Mouse (Mus musculus): ENCODE data around the gene Creb3l2.

Gene Creb3l2

GRCm38 (mm10) chr6:37326603-37326955, 115.4 kb downstream of the Creb3l2 start:
- in situ Hi-C loops (cut with MboI) = no loop called here

GRCm38 (mm10) chr6:37325906-37326602, 115.9 kb downstream of the Creb3l2 start:
- in situ Hi-C loops (cut with MboI) = no loop called here

DNA sequence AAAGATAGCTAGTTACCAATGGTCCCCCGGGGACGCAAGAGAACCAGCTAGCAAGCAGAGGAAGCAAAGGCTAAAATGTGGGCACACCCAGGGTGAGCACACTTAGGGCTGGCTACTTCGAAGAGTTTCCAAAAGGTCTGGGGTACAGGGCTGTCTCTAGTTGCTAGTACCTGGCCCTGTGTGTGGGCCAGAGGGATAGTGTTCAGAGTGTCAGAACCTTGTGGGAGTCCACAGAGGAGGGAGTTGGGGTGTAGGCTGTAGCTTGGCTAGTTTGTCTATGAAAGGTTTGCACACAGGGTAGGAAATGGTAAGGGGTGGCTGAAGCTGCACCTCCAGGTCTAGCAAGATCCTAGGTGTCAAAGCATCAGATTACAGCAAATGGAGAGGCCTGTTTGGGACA, 116.9 kb downstream of the Creb3l2 start:
- in situ Hi-C loops (cut with MboI) = no loop called here

DNA sequence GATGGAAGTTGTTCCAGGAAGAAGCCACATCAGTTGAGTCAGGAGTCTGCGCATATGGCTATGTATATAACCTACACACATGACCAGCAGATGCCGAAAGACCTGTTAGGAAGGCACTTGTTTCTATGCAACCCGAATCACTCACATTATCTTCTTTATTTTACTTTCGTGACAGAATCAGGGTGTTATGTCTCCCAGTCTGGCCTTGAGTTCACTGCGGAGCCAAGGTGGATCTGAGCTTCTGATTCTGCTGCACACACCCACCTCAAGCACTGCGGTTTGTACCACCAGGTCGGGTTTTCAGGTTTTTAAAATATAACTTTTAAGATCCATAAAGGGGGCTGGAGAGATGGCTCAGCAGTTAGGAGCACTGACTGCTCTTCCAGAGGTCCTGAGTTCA, 119.3 kb downstream of the Creb3l2 start:
- in situ Hi-C loops (cut with MboI) = no loop called here

- in situ Hi-C loops (cut with MboI) = no loop called here
These were observed 119.9 kb downstream of the Creb3l2 start for GRCm38 (mm10) chr6:37322088-37322487.

GRCm38 (mm10) chr6:37317904-37318303, 124.0 kb downstream of the Creb3l2 start:
- in situ Hi-C loops (cut with MboI) = no loop called here

- in situ Hi-C loops (cut with MboI) = no loop called here
These were observed 126.5 kb downstream of the Creb3l2 start for GRCm38 (mm10) chr6:37315440-37315839.

DNA sequence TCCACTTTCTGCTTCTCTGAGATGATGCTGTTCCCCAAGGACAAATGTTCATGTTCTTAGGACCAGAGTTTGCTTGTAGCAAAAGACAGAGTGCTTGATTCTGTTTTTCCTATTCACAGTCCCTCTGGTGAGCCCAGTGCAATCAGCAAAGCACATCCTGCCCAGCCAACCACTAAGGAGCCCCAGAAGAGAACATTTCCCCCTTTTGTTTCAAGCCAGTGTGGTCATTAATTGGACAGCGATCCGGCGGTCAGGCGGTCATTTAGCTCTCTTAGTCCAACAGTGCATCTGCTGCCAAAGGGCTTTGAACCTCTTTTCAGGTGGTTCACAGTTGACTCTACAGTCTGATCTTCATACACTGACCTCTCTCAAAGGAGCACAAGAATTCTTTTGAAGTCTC, 131.3 kb downstream of the Creb3l2 start:
- in situ Hi-C loops (cut with MboI) = no loop called here

- in situ Hi-C loops (cut with MboI) = no loop called here
These were observed 135.3 kb downstream of the Creb3l2 start for GRCm38 (mm10) chr6:37306616-37307015.

- in situ Hi-C loops (cut with MboI) = no loop called here
These were observed 141.5 kb downstream of the Creb3l2 start for GRCm38 (mm10) chr6:37300492-37300891.

DNA sequence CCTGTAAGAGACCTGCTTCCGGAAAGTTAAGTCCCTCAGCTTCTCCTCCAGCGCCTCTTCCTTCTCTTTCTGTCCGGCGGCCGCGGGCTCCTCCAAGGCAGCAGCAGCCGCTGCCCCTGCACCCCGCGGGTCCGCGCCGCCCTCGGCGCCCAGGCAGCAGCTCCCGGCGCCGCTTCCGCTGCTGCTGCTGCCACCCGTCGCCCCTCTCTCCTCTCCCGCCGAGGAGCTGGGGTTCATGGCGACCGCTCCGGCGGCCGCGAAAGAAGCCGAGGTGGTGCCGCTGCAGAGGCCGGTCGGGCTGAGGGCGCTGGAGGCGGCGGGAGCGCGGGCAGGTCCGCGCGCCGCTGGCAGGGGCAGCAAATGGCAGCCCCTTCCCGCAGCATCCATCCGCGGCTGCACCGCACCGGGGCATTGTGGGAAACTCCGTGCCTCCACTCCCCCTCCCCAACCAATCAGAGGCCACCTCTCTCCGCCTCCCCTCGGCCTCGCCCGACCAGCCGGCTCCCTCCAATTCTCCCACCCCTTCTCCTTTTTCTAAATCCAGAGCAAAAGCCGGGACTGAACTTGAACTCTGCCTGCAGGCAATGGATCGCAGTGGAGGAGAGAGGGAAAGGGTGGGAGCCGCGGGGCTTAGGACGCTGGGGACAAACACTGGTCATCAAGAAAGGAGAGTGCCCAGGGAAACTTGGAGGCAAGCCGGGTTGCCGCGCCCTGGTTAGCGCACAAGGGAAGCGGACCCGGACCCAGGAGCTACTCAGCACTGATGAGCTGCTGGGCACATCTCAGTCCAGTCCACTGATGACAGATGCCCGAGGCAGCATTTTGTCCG, 142.2 kb downstream of the Creb3l2 start, which contains the start of gene Dgki:
TSS of gene Dgki (minus strand) at position 623 of the 829 bp plus-strand sequence.
- in situ Hi-C loops (cut with MboI) = no loop called here

DNA sequence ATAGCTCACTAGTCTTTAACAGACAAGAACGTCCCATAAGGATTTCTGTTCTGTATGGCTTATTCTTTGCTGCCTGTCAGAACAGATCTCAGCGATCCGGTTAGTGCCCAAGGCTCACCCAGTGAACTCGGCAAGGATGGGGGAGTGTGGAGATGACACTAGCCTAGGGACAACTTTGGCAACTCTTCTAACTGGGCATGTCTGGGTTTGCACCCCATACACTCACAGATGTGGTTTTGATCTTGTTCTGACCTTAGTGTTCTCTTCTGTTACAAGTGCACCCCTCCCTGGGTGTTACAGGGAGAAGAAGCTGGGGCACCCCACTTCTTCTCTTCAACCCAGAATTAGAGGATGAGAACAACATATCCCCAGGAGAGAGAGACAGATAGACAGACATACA, 143.0 kb downstream of the Creb3l2 start:
- in situ Hi-C loops (cut with MboI) = no loop called here

- in situ Hi-C loops (cut with MboI) = no loop called here
These were observed 144.0 kb downstream of the Creb3l2 start for GRCm38 (mm10) chr6:37297744-37298482.

- in situ Hi-C loops (cut with MboI) = no loop called here
These were observed 149.9 kb downstream of the Creb3l2 start for GRCm38 (mm10) chr6:37292068-37292467.

DNA sequence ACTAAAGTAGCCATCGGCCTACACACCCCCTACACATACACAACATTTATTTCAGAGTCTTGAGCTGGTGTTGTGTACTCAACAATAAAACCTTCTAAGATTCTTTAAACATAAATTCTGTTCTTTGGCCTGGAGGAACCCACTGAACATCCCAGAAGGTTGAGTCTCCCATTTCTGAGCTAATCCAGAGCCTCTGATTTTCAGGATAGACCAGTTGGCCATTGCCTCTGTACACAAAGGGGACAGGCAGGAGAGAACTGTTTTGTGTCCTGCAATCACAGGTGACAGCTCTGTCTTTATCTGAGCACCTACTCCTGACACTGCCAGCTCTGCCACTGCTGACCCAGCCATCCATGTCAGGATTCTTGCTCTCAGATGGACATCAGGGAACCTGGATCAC, 150.8 kb downstream of the Creb3l2 start:
- in situ Hi-C loops (cut with MboI) = no loop called here

DNA sequence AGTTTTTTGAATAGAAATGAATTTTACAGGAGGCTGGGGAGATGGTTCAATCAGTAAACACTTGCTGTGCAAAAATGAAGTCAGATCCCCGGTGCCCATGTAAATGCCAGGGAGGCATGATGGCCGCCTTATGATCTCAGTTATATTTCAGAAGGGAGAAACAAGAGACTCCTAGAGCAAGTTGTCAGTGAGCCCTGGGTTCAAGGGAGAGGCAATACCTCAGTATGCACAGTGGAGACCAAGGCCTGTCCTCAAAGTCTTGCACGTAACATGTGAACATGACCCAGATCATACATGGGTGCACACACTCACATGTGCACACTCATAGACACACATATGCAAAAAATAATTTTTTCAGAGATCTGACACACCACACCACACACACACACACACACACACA, 151.3 kb downstream of the Creb3l2 start:
- in situ Hi-C loops (cut with MboI) = no loop called here

GRCm38 (mm10) chr6:37286134-37286533, 155.8 kb downstream of the Creb3l2 start:
- in situ Hi-C loops (cut with MboI) = no loop called here

DNA sequence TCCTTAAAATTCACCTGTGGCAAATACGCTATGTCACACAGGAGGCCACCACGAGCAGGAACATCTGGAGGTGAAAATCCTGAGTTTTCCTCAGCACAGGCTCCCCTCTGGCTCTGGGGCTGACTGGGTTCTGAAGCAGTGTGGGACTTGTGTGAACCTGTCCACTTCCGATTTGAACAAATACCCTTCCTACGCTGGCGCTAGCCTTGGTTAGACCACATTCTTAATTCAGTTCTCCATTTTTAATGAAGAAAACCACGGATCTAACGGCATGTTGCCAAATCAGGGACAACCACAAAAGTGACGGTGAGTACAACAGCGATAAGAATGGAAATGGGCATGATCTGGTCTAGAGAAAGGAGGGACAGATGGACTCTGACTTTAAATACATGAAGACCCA, 157.1 kb downstream of the Creb3l2 start:
- in situ Hi-C loops (cut with MboI) = no loop called here

DNA sequence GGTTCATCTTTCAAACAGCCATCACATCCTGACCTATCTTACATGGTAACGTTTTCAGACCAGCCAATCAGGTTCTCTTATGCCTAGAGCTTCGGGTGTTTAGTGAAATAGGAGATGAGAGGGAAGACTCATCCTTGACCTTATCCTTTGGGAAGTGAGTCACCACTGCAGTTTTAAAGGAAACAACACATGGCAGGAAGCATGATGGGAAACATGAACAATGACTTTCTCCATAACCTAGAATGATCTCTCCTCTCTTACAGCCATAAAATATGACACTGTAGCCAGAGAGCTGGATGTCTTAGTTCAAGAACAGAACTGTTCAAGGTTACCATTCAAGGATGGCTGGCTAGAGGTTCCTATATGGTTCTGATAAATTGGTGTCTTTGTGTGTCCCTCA, 158.6 kb downstream of the Creb3l2 start:
- in situ Hi-C loops (cut with MboI) = no loop called here

DNA sequence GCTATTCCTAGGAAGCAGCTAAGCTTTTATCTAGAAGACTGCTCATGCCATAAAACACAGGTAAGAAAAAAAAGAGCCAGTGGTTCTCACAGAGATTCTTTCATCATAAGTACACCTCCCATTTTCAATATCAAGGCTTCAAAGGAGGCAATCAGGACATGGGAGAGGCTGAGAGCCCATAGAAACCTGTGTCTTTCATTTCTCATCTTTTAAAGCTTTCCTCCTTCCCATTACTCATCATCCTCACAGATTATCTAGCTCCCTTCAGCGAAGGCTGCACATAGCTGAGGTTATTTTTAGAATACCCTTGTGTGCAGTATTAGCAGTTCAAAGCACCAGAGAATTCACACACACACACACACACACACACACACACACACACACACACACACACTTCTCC, 159.3 kb downstream of the Creb3l2 start:
- in situ Hi-C loops (cut with MboI) = no loop called here
